Mouse (Mus musculus): ENCODE data around the gene Cdc42bpg. TPM values are rescaled to one million over a fixed set of nuclear protein-coding genes. Genes with fewer than 3 reads are reported as not detected.

The Cdc42bpg gene
- total and polyA plus RNA-seq, 2 experiments, result 3.1 to 7.3 TPM

- Histone ChIP-seq H3K4me1 (ENCODE audit: control insufficient read depth, insufficient read depth, low read length) (peaks cover 2% of the 10 kb centered on the region; the same call in 1 of the 2 replicates), H3K36me3 (ENCODE audit: control insufficient read depth, insufficient read depth, low read length) (peaks cover 4% of the 10 kb centered on the region; the same call in 1 of the 2 replicates), H3K79me2 (ENCODE audit: control insufficient read depth, insufficient read depth, low read length) (no peaks in the 10 kb centered on the region), H3K9ac (ENCODE audit: low read depth, low read length) (peak overlapping the region; percentile 94), H3K27me3 (ENCODE audit: control insufficient read depth, insufficient read depth, low read length) (no peaks in the 10 kb centered on the region), H3K4me3 (ENCODE audit: insufficient read depth, low read depth, low read length) (peak overlapping the region; percentile 92), H3K27ac (replicated peaks; ENCODE audit: insufficient read depth, low read depth, low read length) (no peak overlapping the region)
- TF ChIP-seq POLR2A (IDR thresholded peaks at IDR 0.05; ENCODE audit: extremely low read depth, insufficient read depth, low read length), result no peak
- TF ChIP-seq CTCF (IDR thresholded peaks at IDR 0.05; ENCODE audit: low read depth, low read length), result no peak
- WGBS, result 7% methylated on average over 23 of the region's 23 CpGs
- no peak for DNase-seq (ENCODE audit: extremely low read depth, low read depth, low spot score)
Measured at GRCm38 (mm10) chr19:6341453-6342077, 35.3 kb downstream of the Cdc42bpg start.

- DNase-seq (ENCODE audit: extremely low read depth, low read depth, low spot score), result no peak
- no peak overlapping the region for H3K4me3 ChIP-seq (ENCODE audit: insufficient read depth, low read depth, low read length)
- no peak overlapping the region for H3K9ac ChIP-seq (ENCODE audit: low read depth, low read length)
- no peak overlapping the region for H3K27ac ChIP-seq (replicated peaks; ENCODE audit: insufficient read depth, low read depth, low read length)
- H3K79me2 ChIP-seq (ENCODE audit: control insufficient read depth, insufficient read depth, low read length), result no peaks in the 10 kb centered on the region
- TF ChIP-seq POLR2A (IDR thresholded peaks at IDR 0.05; ENCODE audit: extremely low read depth, insufficient read depth, low read length) (no peak), CTCF (IDR thresholded peaks at IDR 0.05; ENCODE audit: low read depth, low read length) (no peak)
- WGBS, result 73% methylated on average over 5 of the region's 5 CpGs
- peaks cover 3% of the 10 kb centered on the region; the same call in 1 of the 2 replicates for H3K36me3 ChIP-seq (ENCODE audit: control insufficient read depth, insufficient read depth, low read length)
- H3K4me1 ChIP-seq (ENCODE audit: control insufficient read depth, insufficient read depth, low read length), result peaks cover 2% of the 10 kb centered on the region; the same call in 1 of the 2 replicates
- no peaks in the 10 kb centered on the region for H3K27me3 ChIP-seq (ENCODE audit: control insufficient read depth, insufficient read depth, low read length)
Measured at GRCm38 (mm10) chr19:6342276-6342933, 36.1 kb downstream of the Cdc42bpg start.

- Histone ChIP-seq H3K27ac (replicated peaks; ENCODE audit: insufficient read depth, low read depth, low read length) (no peak overlapping the region), H3K9ac (ENCODE audit: low read depth, low read length) (no peak overlapping the region), H3K79me2 (ENCODE audit: control insufficient read depth, insufficient read depth, low read length) (no peaks in the 10 kb centered on the region), H3K36me3 (ENCODE audit: control insufficient read depth, insufficient read depth, low read length) (peaks cover 2% of the 10 kb centered on the region; the same call in 1 of the 2 replicates), H3K27me3 (ENCODE audit: control insufficient read depth, insufficient read depth, low read length) (no peaks in the 10 kb centered on the region), H3K4me3 (ENCODE audit: insufficient read depth, low read depth, low read length) (no peak overlapping the region), H3K4me1 (ENCODE audit: control insufficient read depth, insufficient read depth, low read length) (peaks cover 2% of the 10 kb centered on the region; the same call in 1 of the 2 replicates)
- WGBS, result 87% methylated on average over 19 of the region's 19 CpGs
- no peak for DNase-seq (ENCODE audit: extremely low read depth, low read depth, low spot score)
- TF ChIP-seq CTCF (IDR thresholded peaks at IDR 0.05; ENCODE audit: low read depth, low read length), result no peak; the same call in 1 of the 2 replicates
- TF ChIP-seq POLR2A (IDR thresholded peaks at IDR 0.05; ENCODE audit: extremely low read depth, insufficient read depth, low read length), result no peak
Measured at GRCm38 (mm10) chr19:6343066-6343925, 37.0 kb downstream of the Cdc42bpg start.

GRCm38 (mm10) chr19:6343996-6344395 lies 37.7 kb downstream of the Cdc42bpg start:
- Histone ChIP-seq H3K27ac (replicated peaks; ENCODE audit: insufficient read depth, low read depth, low read length) (no peak overlapping the region), H3K36me3 (ENCODE audit: control insufficient read depth, insufficient read depth, low read length) (no peaks in the 10 kb centered on the region), H3K9ac (ENCODE audit: low read depth, low read length) (no peak overlapping the region), H3K27me3 (ENCODE audit: control insufficient read depth, insufficient read depth, low read length) (no peaks in the 10 kb centered on the region), H3K4me1 (ENCODE audit: control insufficient read depth, insufficient read depth, low read length) (peaks cover 2% of the 10 kb centered on the region; the same call in 1 of the 2 replicates), H3K79me2 (ENCODE audit: control insufficient read depth, insufficient read depth, low read length) (no peaks in the 10 kb centered on the region), H3K4me3 (ENCODE audit: insufficient read depth, low read depth, low read length) (no peak overlapping the region)
- no peak for DNase-seq (ENCODE audit: extremely low read depth, low read depth, low spot score)
- TF ChIP-seq CTCF (IDR thresholded peaks at IDR 0.05; ENCODE audit: low read depth, low read length) (no peak), POLR2A (IDR thresholded peaks at IDR 0.05; ENCODE audit: extremely low read depth, insufficient read depth, low read length) (no peak)
- 89% methylated on average over 5 of the region's 5 CpGs for WGBS

- Histone ChIP-seq H3K27ac (replicated peaks; ENCODE audit: insufficient read depth, low read depth, low read length) (no peak overlapping the region), H3K4me1 (ENCODE audit: control insufficient read depth, insufficient read depth, low read length) (peaks cover 2% of the 10 kb centered on the region; the same call in 1 of the 2 replicates), H3K79me2 (ENCODE audit: control insufficient read depth, insufficient read depth, low read length) (no peaks in the 10 kb centered on the region), H3K4me3 (ENCODE audit: insufficient read depth, low read depth, low read length) (no peak overlapping the region), H3K9ac (ENCODE audit: low read depth, low read length) (no peak overlapping the region), H3K27me3 (ENCODE audit: control insufficient read depth, insufficient read depth, low read length) (no peaks in the 10 kb centered on the region), H3K36me3 (ENCODE audit: control insufficient read depth, insufficient read depth, low read length) (no peaks in the 10 kb centered on the region)
- no peak for TF ChIP-seq POLR2A (IDR thresholded peaks at IDR 0.05; ENCODE audit: extremely low read depth, insufficient read depth, low read length)
- DNase-seq (ENCODE audit: extremely low read depth, low read depth, low spot score), result no peak
- WGBS, result 85% methylated on average over 5 of the region's 5 CpGs
Measured at GRCm38 (mm10) chr19:6346023-6346422, 39.8 kb downstream of the Cdc42bpg start.
